Mouse (Mus musculus) liver, embryonic 14.5 days (tissue): ENCODE measurements around the gene Zfp182.

Source experiments
- CTCF ChIP-seq: IDR thresholded peaks from 2 replicates; pipeline ENCODE4 v1.5.1; 2016; ENCODE audit warnings: antibody characterized with exemption, low read depth, control low read depth
- EP300 ChIP-seq: IDR thresholded peaks from 2 replicates; pipeline ENCODE4 v1.6.1; 2016; ENCODE audit warnings: antibody characterized with exemption, low read depth

DNA sequence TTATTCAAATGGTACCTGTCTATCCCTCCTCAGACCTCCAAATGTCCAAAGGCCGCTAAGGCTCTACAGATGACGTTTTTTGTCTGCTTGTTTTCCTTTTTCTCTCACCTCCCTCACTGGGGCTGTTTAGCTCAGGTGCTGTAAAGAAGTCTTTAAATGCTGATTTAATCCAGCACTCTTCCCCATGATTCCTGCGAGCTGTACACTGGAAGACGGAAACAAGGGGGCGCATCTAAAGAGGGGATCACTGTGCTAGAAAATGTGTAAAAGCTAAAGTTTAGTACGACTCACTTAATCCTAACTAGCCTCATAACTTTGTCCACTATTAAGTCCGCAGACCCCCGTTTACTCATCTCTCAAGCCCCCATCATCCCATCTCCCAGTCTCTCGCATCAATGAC lies 656 bp downstream of the Zfp182 start:
- TF ChIP-seq CTCF (no peak), EP300 (no peak)
